In the genomic region with DNA sequence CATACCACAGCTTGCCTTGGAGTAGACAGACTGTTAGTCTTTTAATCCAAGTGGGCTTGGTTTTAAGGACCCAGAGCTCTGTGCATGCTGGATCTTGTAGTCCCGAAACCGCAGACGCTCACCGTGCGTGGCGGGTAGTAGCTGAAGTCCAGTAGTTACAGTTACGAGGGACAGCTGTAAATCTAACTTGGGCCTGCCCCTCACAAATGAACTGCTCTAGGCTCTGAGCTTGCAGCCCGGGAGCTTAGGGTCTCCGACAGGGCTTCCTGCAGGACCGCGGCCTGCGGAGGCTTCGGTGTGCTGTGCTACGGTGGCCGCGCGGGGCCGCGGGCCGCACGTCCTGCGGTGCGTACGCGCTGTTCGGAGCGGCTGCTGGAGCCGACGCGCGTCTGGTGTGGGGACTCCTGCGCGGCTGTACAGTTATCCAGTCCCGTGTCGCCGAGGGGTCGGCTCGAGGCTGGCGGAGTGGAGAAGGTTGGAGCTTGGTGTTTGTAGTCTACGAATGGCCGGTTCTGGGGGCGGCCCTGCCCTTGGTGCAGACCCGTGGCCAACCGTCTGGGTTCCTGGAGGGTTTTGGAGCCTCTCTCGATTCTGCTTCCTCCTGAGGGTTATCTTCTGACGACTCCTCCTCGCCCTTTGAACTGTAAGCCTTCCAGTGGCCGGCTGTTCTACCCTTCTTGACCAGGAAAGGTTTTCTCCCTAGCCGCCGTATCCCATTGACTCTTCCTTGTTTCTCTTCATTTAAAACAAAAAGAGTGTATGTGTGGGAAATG, we compare ENCODE assay signal across 8 mouse cellular contexts. TPM values are rescaled to one million over a fixed set of nuclear protein-coding genes. Genes with fewer than 3 reads are reported as not detected.
A peak's percentile ranks its signal among the peaks of the same experiment; 100 is the strongest.
DNase-seq lines count a peak whose midpoint lies in the region; ATAC-seq and TF ChIP-seq lines count a peak whose summit lies in the region.

TSS of gene Atg4c (plus strand) at position 125 of the 773 bp plus-strand sequence.

- H3K4me3 ChIP-seq in brown adipose tissue, adult 24 weeks (ENCODE audit: insufficient read depth, low read depth, low read length) = peak within 1 kb of the TSS; percentile 77
- peak within 1 kb of the TSS; percentile 78 for H3K4me3 ChIP-seq in heart, embryonic 12.5 days
- peak within 1 kb of the TSS; percentile 77 for H3K4me3 ChIP-seq in kidney, embryonic 16.5 days (ENCODE audit: low read length)
- H3K4me3 ChIP-seq in liver, adult 2 months (ENCODE audit: insufficient read depth, low read depth, low read length) = peak within 1 kb of the TSS; percentile 85

- H3K27me3 ChIP-seq in heart, embryonic 12.5 days (replicated peaks) = no peaks in the 10 kb centered on the region
- no peaks in the 10 kb centered on the region for H3K27me3 ChIP-seq in kidney, embryonic 16.5 days (ENCODE audit: insufficient read depth, low read length)
- H3K27me3 ChIP-seq in liver, adult 2 months (ENCODE audit: control insufficient read depth, insufficient read depth, low read length) = no peaks in the 10 kb centered on the region

- peaks cover 2% of the 10 kb centered on the region; the same call in 1 of the 2 replicates for H3K79me2 ChIP-seq in liver, adult 2 months (ENCODE audit: control insufficient read depth, insufficient read depth, low read length)

- no peaks in the 10 kb centered on the region for H3K36me3 ChIP-seq in heart, embryonic 12.5 days
- no peaks in the 10 kb centered on the region for H3K36me3 ChIP-seq in kidney, embryonic 16.5 days (ENCODE audit: insufficient read depth, low read length)
- no peaks in the 10 kb centered on the region for H3K36me3 ChIP-seq in liver, adult 2 months (ENCODE audit: control insufficient read depth, insufficient read depth, low read length)

- H3K27ac ChIP-seq in brown adipose tissue, adult 24 weeks (replicated peaks; ENCODE audit: low read depth, low read length) = peak within 1 kb of the TSS; percentile 78
- H3K27ac ChIP-seq in heart, embryonic 12.5 days (ENCODE audit: poor library complexity, severe bottlenecking) = peak within 1 kb of the TSS; percentile 90
- peak within 1 kb of the TSS; percentile 97 for H3K27ac ChIP-seq in kidney, embryonic 16.5 days (ENCODE audit: low read length)
- peak within 1 kb of the TSS; percentile 98 for H3K27ac ChIP-seq in liver, adult 2 months (replicated peaks; ENCODE audit: insufficient read depth, low read depth, low read length)

- H3K4me2 ChIP-seq in heart, embryonic 12.5 days = peak within 1 kb of the TSS; percentile 74
- H3K4me2 ChIP-seq in kidney, embryonic 16.5 days (replicated peaks; ENCODE audit: low read depth, low read length) = peak within 1 kb of the TSS; percentile 72

- TF ChIP-seq CTCF in liver, adult 2 months (IDR thresholded peaks at IDR 0.05; ENCODE audit: low read depth, low read length) = no peak

- peak; percentile 85 for ATAC-seq in erythroid progenitor cell, adult 5-6 weeks (replicated peaks; ENCODE audit: low FRiP score, poor library complexity, severe bottlenecking)
- peak; percentile 94 for ATAC-seq in heart, embryonic 12.5 days (ENCODE audit: insufficient number of reproducible peaks, low FRiP score)
- ATAC-seq in kidney, embryonic 16.5 days (ENCODE audit: low FRiP score, low TSS enrichment) = peak; percentile 97
- peak; percentile 60 for ATAC-seq in monocyte, adult 5-6 weeks (replicated peaks; ENCODE audit: insufficient number of reproducible peaks, low FRiP score, low TSS enrichment, poor library complexity, severe bottlenecking)

- DNase-seq in CD4-positive helper T cell, adult 2 months (ENCODE audit: low read depth, low spot score) = peak; percentile 68
- peak; percentile 91 for DNase-seq in liver, adult 2 months (ENCODE audit: extremely low read depth, low read depth, low spot score)
- DNase-seq in spleen, postnatal 36 days (ENCODE audit: low spot score in 2 of 2) = peak; percentile 68 to 71

- peak within 1 kb of the TSS; percentile 89 for H3K9ac ChIP-seq in heart, embryonic 12.5 days
- peak within 1 kb of the TSS; percentile 93 for H3K9ac ChIP-seq in kidney, embryonic 16.5 days (replicated peaks; ENCODE audit: low read length)
- H3K9ac ChIP-seq in liver, adult 2 months (ENCODE audit: low read depth, low read length) = peak within 1 kb of the TSS; percentile 93

- no peaks in the 10 kb centered on the region for H3K9me3 ChIP-seq in heart, embryonic 12.5 days (replicated peaks)
- H3K9me3 ChIP-seq in kidney, embryonic 16.5 days (ENCODE audit: low read length) = no peaks in the 10 kb centered on the region

- TF ChIP-seq POLR2A in liver, adult 2 months (IDR thresholded peaks at IDR 0.05; ENCODE audit: extremely low read depth, insufficient read depth, low read length) = 0 out of 2 replicates have a peak, but pooled peaks have one; percentile 36

- under 1% methylated on average over 50 of the region's 50 CpGs for WGBS in heart, embryonic 12.5 days
- 0% methylated on average over 50 of the region's 50 CpGs for WGBS in kidney, embryonic 16.5 days
- under 1% methylated on average over 50 of the region's 50 CpGs for WGBS in liver, adult 2 months

- no peaks in the 10 kb centered on the region for H3K4me1 ChIP-seq in brown adipose tissue, adult 24 weeks (ENCODE audit: control insufficient read depth, insufficient read depth, insufficient read length, low read length)
- no peaks in the 10 kb centered on the region for H3K4me1 ChIP-seq in heart, embryonic 12.5 days (replicated peaks)
- H3K4me1 ChIP-seq in kidney, embryonic 16.5 days (ENCODE audit: insufficient read depth, low read length) = peaks cover 11% of the 10 kb centered on the region
- H3K4me1 ChIP-seq in liver, adult 2 months (ENCODE audit: control insufficient read depth, insufficient read depth, low read length) = peaks cover 4% of the 10 kb centered on the region; the same call in 1 of the 2 replicates

RNA-seq across cellular contexts. Expression of gene Atg4c, which starts in this region (rescaled TPM):
- 10.1 and 10.5 TPM in 2 replicates for polyA plus RNA-seq in brown adipose tissue, adult 24 weeks (2012; ENCODE audit: insufficient read depth, insufficient read length, missing spikeins)
- total RNA-seq in erythroid progenitor cell, adult 5-6 weeks (2015; ENCODE audit: low replicate concordance) = 1.8 and 2.9 TPM in 2 replicates
- 2.1 and 15.1 TPM in 2 replicates for total RNA-seq in erythroid progenitor cell, adult 5-6 weeks (2017; ENCODE audit: low replicate concordance)
- 12.8 and 13.1 TPM in 2 replicates for polyA plus RNA-seq in heart, embryonic 12.5 days (2016; fragmentation: Nextera tagmentation; extraction: Ambion mirVana)
- 16.3 and 16.6 TPM in 2 replicates for polyA plus RNA-seq in kidney, embryonic 16.5 days (2015; fragmentation: Nextera tagmentation; extraction: Ambion mirVana)
- 8.5 and 9.4 TPM in 2 replicates for total RNA-seq in liver, adult 2 months (2014; rRNA removed)
- 3.7 and 4.3 TPM in 2 replicates for polyA plus RNA-seq in liver, adult 2 months (2012; rRNA removed)
- total RNA-seq in monocyte, adult 5-6 weeks (2017) = 25.5 to 31.3 TPM (median 30.3 TPM) in 3 replicates

Comparison
In these comparisons a context has a peak if more than half of its experiments do, and no peak if none do; other contexts are left out.
1. Peak in every context shown above with its lines: DNase-seq, ATAC-seq, H3K4me3 ChIP-seq and H3K27ac ChIP-seq.